Mouse (Mus musculus): Measurements from ENCODE around the gene Gm128.

Gene Gm128

DNA sequence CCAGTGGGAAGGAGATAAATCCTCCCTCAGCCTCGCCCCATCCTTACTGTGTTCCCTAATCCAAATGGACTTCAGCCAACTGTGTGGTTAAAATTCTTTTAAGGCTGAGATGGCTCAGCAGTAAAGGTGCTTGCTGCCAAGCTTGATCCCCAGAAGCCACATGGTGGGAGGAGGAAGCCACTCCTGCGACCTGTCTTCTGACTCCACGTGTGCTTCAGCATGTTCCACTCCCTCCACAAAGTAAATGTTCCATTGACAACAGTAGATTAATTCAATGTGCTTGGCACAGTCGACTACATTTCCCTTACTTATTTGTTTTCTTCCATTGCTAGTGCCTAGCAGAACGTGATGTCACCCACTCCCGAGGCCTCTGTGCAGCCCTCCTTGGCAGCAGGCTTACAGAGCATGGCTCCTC, 46.7 kb downstream of the Gm128 start:
- DNase-seq (ENCODE audit: low spot score): no peak

All from urinary bladder, postnatal 14 days (tissue).